Mouse (Mus musculus) retina, postnatal 7 days (tissue): ENCODE data around the gene Nsd2.
A peak's percentile ranks its signal among the peaks of the same experiment; 100 is the strongest.

Experiments used
- DNase-seq: peaks from one replicate; pipeline ENCODE4 v3.0.0-alpha.2; 2012; ENCODE audit warnings: low read depth, low spot score

The Nsd2 gene

DNA sequence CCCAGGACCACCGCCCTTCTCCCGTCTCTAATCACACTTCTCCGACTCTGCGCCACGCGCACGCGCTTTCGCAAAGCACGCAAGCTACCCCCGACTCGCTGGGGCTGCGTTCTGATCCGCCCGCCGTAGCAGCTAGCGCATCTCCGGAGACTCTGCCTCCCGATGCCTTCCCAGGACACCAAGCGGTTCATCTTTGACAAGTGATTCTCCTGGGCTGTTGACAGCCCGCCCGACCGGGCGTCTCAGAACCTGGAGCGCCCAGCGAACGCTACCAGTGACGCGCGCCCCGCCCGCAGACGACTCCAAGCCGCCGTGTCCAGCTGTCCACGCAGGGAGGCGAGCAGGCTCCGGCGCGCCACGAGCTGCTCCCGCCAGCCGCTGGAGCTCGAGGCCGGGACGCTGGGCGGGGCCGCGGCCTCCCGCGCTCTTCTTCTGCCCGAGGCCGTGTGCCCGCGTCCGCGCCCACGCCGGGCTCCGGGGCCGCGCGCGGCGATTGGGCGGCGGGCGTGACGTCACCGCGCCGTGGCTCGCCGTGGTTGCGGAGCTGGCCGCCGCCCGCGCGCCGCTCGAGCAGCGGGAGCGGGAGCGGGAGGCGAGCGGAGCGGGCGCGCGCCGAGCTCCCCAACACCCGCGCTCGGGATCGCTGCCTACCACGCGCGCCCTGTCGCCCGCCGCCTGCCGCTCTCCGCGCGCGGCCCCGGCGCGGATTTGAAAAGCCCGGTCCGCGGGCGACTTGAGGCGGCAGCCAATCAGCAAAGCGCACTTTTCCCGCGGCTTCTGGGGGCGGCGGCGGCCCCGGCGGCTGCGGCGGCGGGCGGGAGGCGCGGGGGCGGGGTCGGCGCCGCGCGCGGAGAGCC, at the start of gene Nsd2:
Nsd2 (plus strand) TSS at position 850 of the 857 bp plus-strand sequence.
- peak; percentile 91 for DNase-seq

- DNase-seq, result no peak
These were observed 43.3 kb upstream of the Nsd2 start for GRCm38 (mm10) chr5:33777195-33777594.

GRCm38 (mm10) chr5:33781964-33782344, 38.6 kb upstream of the Nsd2 start:
- DNase-seq, result no peak

- DNase-seq, result peak; percentile 83
These were observed 38.1 kb upstream of the Nsd2 start, which contains the start of gene Letm1 for GRCm38 (mm10) chr5:33782345-33782998. Letm1 (minus strand) TSS chr5:33782817.

- DNase-seq, result no peak
These were observed 37.5 kb upstream of the Nsd2 start for GRCm38 (mm10) chr5:33782999-33783390.

DNA sequence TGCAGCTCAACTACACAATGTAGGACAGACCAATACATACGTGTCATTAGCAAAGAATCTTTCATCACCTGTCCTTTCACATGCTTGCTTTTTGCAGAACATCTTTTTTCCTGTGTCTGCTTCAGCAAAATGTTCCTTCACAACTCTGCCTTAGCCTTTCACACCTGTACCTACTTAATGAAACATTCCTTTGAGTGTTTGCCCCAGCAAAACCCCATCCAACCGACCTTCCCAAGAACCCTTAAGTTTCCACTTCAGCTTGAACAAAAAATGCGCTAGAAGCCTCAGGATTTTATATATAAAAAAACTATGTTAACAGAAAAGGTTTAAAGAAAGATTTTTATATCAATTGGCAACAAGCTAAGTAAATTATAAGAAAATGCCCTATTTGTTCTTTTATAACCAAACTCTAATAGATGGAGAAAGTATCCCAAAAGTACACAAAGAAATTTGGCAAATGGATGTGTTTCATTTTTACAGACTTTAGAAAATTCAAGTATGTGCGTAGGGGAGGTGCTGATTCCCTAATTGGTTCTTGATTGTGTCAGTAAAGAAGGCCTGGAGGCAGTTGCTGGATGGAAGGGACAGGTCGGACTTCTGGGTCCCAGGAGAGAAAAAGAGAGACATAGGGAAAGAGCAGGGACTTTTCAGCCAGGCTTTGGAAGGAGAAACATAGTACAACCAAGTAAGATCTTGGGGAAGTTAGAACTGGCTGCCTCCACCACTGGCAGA, 28.4 kb upstream of the Nsd2 start:
- no peak for DNase-seq

DNA sequence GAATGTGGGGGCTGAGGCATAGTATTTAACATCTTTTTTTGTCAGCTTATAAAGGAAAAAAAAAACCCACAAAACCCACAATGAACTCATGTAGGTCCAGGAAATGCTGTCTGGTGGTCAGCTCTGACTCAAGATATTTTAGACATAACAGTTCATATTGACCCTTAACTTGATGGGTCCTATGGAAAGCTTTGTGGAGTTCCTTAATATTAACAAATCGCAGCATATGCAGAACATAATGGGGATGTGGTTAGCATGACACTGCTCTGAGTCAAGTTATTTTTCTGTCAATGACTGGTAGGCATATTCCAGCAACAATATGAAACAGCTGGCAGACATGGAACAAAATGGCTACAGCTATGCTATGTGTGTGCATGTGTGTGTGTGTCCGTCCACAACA, 17.2 kb upstream of the Nsd2 start:
- no peak for DNase-seq

DNA sequence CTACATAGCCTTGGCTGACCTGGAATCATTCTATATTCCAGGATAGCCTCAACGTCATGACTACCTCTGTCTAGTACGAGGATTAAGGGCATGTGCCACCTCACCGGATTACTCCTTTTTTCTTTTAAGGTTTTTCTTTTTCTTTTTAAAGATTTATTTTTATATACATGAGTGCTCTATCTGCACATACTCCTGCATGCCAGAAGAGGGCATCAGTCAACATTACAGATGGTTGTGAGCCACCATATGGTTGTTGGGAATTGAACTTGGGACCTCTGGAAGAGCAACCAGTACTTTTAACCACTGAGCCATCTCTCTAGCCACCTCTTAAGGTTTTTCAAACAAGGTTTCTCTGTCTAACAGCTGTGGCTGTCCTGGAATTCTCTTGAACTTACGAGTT, 9.0 kb upstream of the Nsd2 start:
- DNase-seq, result no peak

DNA sequence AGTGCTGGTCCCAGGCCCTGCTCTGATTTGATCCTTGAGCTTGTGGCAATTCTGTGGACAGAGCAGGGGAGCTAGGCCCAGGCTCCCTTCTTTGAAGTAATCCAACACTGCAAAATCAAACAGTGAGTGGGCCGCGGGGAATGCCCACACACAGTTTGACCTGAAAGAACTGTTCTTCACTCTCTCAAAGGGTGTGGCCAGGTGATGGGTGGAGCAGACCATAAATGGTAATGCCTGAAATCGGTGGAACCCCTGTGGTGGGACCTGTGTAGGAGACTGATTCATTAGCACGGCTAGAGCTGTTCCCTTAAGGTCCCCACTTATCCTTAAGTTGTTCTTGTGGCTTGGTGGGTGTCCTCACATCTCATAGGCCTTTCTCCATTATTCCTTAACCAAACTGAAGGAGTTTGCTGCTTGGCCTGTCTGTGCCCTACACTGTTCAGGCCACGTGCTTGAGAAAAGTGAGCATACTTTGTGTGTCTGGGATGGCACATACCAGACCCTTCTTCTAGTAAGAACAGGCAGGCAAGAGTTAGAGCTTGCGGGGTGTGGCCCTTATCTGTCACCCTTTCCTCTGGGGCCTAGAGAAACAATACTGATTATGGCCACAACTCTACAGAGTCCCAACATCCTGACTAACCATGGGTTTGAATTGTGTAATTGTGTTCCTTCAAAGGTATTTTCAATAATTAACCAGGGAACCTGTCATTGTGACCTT, 4.4 kb upstream of the Nsd2 start:
- DNase-seq, result no peak

GRCm38 (mm10) chr5:33818104-33818503, 2.4 kb upstream of the Nsd2 start:
- no peak for DNase-seq

DNA sequence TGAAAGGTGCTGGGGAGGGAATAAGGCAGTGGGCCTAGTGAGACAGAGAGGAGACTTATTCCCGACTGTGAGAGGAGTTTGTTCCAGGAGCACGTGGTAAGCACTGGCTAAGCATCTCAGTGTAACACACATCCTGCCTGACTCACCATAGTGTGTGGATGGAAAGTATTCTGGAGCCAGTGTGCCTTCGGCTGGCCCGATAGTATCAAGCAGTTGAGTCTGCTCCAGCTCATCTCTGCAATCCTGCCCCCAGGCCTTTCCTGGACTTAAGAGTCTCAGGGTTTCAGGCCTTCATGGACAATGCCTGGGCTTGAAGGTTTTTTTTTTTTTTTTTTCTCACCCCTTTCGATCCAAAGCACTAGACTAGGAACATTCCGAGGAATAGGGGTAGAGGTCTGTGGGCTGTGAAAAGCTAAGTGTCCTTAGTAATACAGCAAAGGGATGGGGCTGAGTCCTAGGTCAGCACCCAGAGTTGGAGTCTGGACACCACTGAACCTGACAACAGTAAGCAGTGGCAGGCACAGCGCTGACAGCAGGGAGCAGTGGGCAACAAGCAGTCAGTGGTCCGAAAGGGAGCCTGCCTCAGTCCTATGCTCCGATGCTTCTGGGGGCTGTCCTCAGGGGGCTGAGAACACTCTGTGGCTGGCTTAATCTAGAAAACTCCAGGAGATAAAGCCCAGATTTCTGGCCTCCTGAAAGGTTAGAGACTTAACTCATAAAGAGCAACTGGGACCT, 1.2 kb upstream of the Nsd2 start:
- no peak for DNase-seq

GRCm38 (mm10) chr5:33820733-33821621, 452 bp downstream of the Nsd2 start:
- DNase-seq, result peak; percentile 19

- no peak for DNase-seq
These were observed 1.4 kb downstream of the Nsd2 start for GRCm38 (mm10) chr5:33821901-33822427.

- DNase-seq, result no peak
These were observed 1.9 kb downstream of the Nsd2 start for GRCm38 (mm10) chr5:33822456-33822855.

- DNase-seq, result no peak
These were observed 5.5 kb downstream of the Nsd2 start for GRCm38 (mm10) chr5:33826001-33826400.

DNA sequence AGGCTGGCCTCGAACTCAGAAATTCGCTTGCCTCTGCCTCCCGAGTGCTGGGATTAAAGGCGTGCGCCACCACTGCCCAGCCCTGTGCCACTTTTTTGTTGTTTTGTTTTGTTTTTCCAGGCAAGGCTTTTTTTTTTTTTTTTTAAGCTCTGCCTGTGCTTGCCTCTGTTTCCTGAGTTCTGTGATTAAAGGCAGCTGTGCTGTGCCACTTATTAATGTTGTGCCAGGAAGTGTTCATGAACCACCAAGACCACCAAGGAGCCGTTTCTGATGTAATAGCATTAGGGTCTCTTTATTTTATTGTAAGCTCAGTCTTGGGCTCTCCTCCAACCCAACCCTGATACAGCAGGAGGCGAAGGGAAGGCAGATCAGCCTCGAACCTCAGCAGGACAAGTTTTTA, 7.6 kb downstream of the Nsd2 start:
- DNase-seq, result no peak

- no peak for DNase-seq
These were observed 9.4 kb downstream of the Nsd2 start for GRCm38 (mm10) chr5:33829958-33830357.

- no peak for DNase-seq
These were observed 10.3 kb downstream of the Nsd2 start for GRCm38 (mm10) chr5:33830832-33831231.

DNA sequence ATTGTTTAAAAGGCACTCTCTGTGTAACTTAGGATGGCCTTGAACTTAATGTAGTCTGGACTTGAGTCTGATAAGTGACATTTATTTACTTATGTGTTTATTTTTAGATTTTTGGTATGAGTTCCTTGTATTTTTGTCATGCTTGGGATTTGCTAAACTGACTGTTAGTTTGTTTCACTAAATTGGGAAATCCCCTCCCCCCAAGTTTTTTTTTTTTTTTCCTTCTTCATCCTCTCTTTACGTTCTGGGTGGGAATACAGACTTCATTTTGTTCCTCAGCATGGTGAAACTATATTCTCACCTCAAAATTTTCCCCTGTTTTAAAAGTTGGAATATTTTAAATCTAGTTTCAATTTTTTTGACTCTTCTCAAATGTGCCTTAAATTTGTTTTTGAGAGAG, 20.8 kb downstream of the Nsd2 start:
- no peak for DNase-seq

GRCm38 (mm10) chr5:33842549-33842948, 22.0 kb downstream of the Nsd2 start:
- DNase-seq, result no peak
